Comparison of ENCODE assay signal across 26 mouse cellular contexts in the genomic region with DNA sequence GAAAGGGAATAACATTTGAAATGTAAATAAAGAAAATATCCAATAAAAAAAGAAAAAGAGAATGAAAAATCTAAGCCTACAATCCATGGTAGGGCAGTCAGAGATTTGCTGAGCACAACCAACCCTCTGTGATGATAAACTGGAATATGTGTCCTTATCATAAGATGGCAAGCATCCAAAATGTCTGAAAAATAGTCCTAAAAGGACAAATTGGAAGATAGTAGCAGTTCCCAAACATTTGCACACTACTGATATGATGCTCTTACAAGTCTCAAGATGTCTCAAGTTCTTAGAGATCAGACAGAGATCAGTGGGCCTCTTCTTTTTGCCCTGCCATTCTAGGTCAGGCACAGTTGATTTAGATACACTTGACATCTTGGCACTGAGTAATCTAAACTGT. TPM values are rescaled to one million over a fixed set of nuclear protein-coding genes. Genes with fewer than 3 reads are reported as not detected.
"Had no signal": no experiment of that assay in that cellular context is flagged by ENCODE, and none has a peak within 500 bp of the region (broad histone marks: within the 10 kb centered on the region; RNA-seq: fewer than 3 reads in every experiment).

No protein-coding gene starts in this region.

- H3K4me3 ChIP-seq: embryonic facial prominence, embryonic 10.5 days; embryonic facial prominence, embryonic 12.5 days; embryonic facial prominence, embryonic 13.5 days; embryonic facial prominence, embryonic 15.5 days; erythroblast, embryonic 14.5 days; forebrain, embryonic 10.5 days; forebrain, embryonic 12.5 days; forebrain, embryonic 13.5 days; forebrain, embryonic 15.5 days; gastrocnemius, adult 2 months; heart, embryonic 10.5 days had no signal

- H3K9me3 ChIP-seq: embryonic facial prominence, embryonic 10.5 days; embryonic facial prominence, embryonic 12.5 days; embryonic facial prominence, embryonic 13.5 days; embryonic facial prominence, embryonic 15.5 days; forebrain, embryonic 10.5 days; forebrain, embryonic 12.5 days; forebrain, embryonic 13.5 days; forebrain, embryonic 15.5 days; heart, embryonic 10.5 days had no signal

- DNase-seq: cerebellum, adult 8-10 months; cerebellum, adult 9-10 months; cerebellum, adult 9-11 months; cerebellum, postnatal 14 days; cerebellum, postnatal 25 days; cerebellum, postnatal 36 days; embryo, embryonic 11 days; forebrain, postnatal 0 days; gastrocnemius, adult 2 months; gastrocnemius, postnatal 10 days; gastrocnemius, postnatal 14 days; gastrocnemius, postnatal 25 days; gastrocnemius, postnatal 36 days; heart, adult 18-20 months had no signal

- H3K36me3 ChIP-seq: embryonic facial prominence, embryonic 10.5 days; embryonic facial prominence, embryonic 12.5 days; embryonic facial prominence, embryonic 13.5 days; embryonic facial prominence, embryonic 15.5 days; forebrain, embryonic 10.5 days; forebrain, embryonic 12.5 days; forebrain, embryonic 15.5 days; heart, embryonic 10.5 days had no signal

- H3K9ac ChIP-seq: embryonic facial prominence, embryonic 12.5 days; embryonic facial prominence, embryonic 13.5 days; embryonic facial prominence, embryonic 15.5 days; forebrain, embryonic 12.5 days; forebrain, embryonic 13.5 days; forebrain, embryonic 15.5 days; forebrain, postnatal 0 days had no signal

- H3K27ac ChIP-seq: embryonic facial prominence, embryonic 10.5 days; embryonic facial prominence, embryonic 12.5 days; embryonic facial prominence, embryonic 13.5 days; embryonic facial prominence, embryonic 15.5 days; forebrain, embryonic 10.5 days; forebrain, embryonic 12.5 days; forebrain, embryonic 13.5 days; forebrain, embryonic 15.5 days; gastrocnemius, adult 2 months; heart, embryonic 10.5 days had no signal

- H3K4me1 ChIP-seq: embryonic facial prominence, embryonic 10.5 days; embryonic facial prominence, embryonic 12.5 days; embryonic facial prominence, embryonic 15.5 days; forebrain, embryonic 10.5 days; forebrain, embryonic 12.5 days; forebrain, embryonic 13.5 days; forebrain, embryonic 15.5 days had no signal

- H3K27me3 ChIP-seq: embryonic facial prominence, embryonic 12.5 days; embryonic facial prominence, embryonic 13.5 days; embryonic facial prominence, embryonic 15.5 days; forebrain, embryonic 12.5 days; forebrain, embryonic 13.5 days; forebrain, embryonic 15.5 days had no signal

RNA-seq across cellular contexts. Expression of a gene that starts 53.0 kb away (rescaled TPM):
- total RNA-seq: gastrocnemius, adult 8-10 months; gastrocnemius, postnatal 36 days had no signal
- polyA plus RNA-seq: cortical plate, adult 2 months; erythroblast, embryonic 14.5 days had no signal
